Mouse (Mus musculus) thymus, postnatal 4 days (tissue): ENCODE results near the gene M1ap.

Experiments
- DNase-seq: peaks from one replicate; pipeline ENCODE4 v3.0.0; 2021

Gene M1ap

GRCm38 (mm10) chr6:83011255-83011654, 64.6 kb downstream of the M1ap start:
- DNase-seq, result no peak

GRCm38 (mm10) chr6:83011756-83012155, 65.1 kb downstream of the M1ap start:
- no peak for DNase-seq

GRCm38 (mm10) chr6:83013444-83013843, 66.7 kb downstream of the M1ap start:
- no peak for DNase-seq

GRCm38 (mm10) chr6:83014482-83015466, 68.1 kb downstream of the M1ap start:
- no peak for DNase-seq

GRCm38 (mm10) chr6:83015749-83016148, 69.0 kb downstream of the M1ap start:
- DNase-seq, result no peak

- DNase-seq, result no peak
These were observed 70.5 kb downstream of the M1ap start for GRCm38 (mm10) chr6:83017190-83017589.

GRCm38 (mm10) chr6:83019044-83019443, 72.3 kb downstream of the M1ap start:
- no peak for DNase-seq

- DNase-seq, result no peak
These were observed 73.4 kb downstream of the M1ap start for GRCm38 (mm10) chr6:83020121-83020520.

GRCm38 (mm10) chr6:83020836-83021593, 74.3 kb downstream of the M1ap start:
- DNase-seq, result no peak

GRCm38 (mm10) chr6:83023008-83023407, 76.3 kb downstream of the M1ap start:
- DNase-seq, result no peak

GRCm38 (mm10) chr6:83023786-83024185, 77.1 kb downstream of the M1ap start:
- no peak for DNase-seq

GRCm38 (mm10) chr6:83024421-83024820, 77.7 kb downstream of the M1ap start:
- no peak for DNase-seq

GRCm38 (mm10) chr6:83025221-83025620, 78.5 kb downstream of the M1ap start:
- DNase-seq, result no peak

- no peak for DNase-seq
These were observed 80.6 kb downstream of the M1ap start for GRCm38 (mm10) chr6:83027293-83027692.

GRCm38 (mm10) chr6:83027706-83028105, 81.0 kb downstream of the M1ap start:
- DNase-seq, result no peak

- DNase-seq, result no peak
These were observed 83.1 kb downstream of the M1ap start for GRCm38 (mm10) chr6:83029777-83030176.

- DNase-seq, result no peak
These were observed 84.4 kb downstream of the M1ap start for GRCm38 (mm10) chr6:83031111-83031510.

- no peak for DNase-seq
These were observed 85.4 kb downstream of the M1ap start for GRCm38 (mm10) chr6:83031921-83032590.

- peak; percentile 74 for DNase-seq
These were observed 86.1 kb downstream of the M1ap start for GRCm38 (mm10) chr6:83032769-83033191.

- peak; percentile 80 for DNase-seq
These were observed 86.8 kb downstream of the M1ap start, which contains the start of the genes Dok1 and Loxl3 for GRCm38 (mm10) chr6:83033249-83034185. Gene Dok1, minus strand, starts transcription at chr6:83033471. Gene Loxl3, plus strand, starts transcription at chr6:83034173.

GRCm38 (mm10) chr6:83034463-83035055, 87.9 kb downstream of the M1ap start:
- no peak for DNase-seq
